Mouse (Mus musculus): ENCODE measurements around the gene Tekt3.

Tekt3 gene

GRCm38 (mm10) chr11:63061446-63061845, at the start of gene Tekt3:
Tekt3 (plus strand) TSS chr11:63061654.
- DNase-seq: peak; percentile 87

GRCm38 (mm10) chr11:63017327-63018082, 43.9 kb upstream of the Tekt3 start:
- DNase-seq: peak; percentile 76

GRCm38 (mm10) chr11:63018083-63018622, 43.3 kb upstream of the Tekt3 start:
- DNase-seq: peak; percentile 91

- DNase-seq: peak; percentile 98
Measured at GRCm38 (mm10) chr11:63020633-63021032, 40.8 kb upstream of the Tekt3 start.

GRCm38 (mm10) chr11:63021141-63021806, 40.2 kb upstream of the Tekt3 start:
- no peak for DNase-seq

GRCm38 (mm10) chr11:63023461-63023860, 38.0 kb upstream of the Tekt3 start:
- peak; percentile 95 for DNase-seq

GRCm38 (mm10) chr11:63024136-63024535, 37.3 kb upstream of the Tekt3 start:
- peak; percentile 93 for DNase-seq

- peak; percentile 94 for DNase-seq
Measured at GRCm38 (mm10) chr11:63025476-63025875, 36.0 kb upstream of the Tekt3 start.

- peak; percentile 98 for DNase-seq
Measured at GRCm38 (mm10) chr11:63026651-63027141, 34.8 kb upstream of the Tekt3 start.

- no peak for DNase-seq
Measured at GRCm38 (mm10) chr11:63028131-63028530, 33.3 kb upstream of the Tekt3 start.

GRCm38 (mm10) chr11:63029148-63029714, 32.2 kb upstream of the Tekt3 start:
- DNase-seq: peak; percentile 91

GRCm38 (mm10) chr11:63029721-63030120, 31.7 kb upstream of the Tekt3 start:
- DNase-seq: peak; percentile 96

GRCm38 (mm10) chr11:63035420-63036211, 25.8 kb upstream of the Tekt3 start:
- peak; percentile 77 for DNase-seq

GRCm38 (mm10) chr11:63040002-63040661, 21.3 kb upstream of the Tekt3 start:
- DNase-seq: peak; percentile 80

- DNase-seq: peak; percentile 91
Measured at GRCm38 (mm10) chr11:63045771-63046170, 15.7 kb upstream of the Tekt3 start.

GRCm38 (mm10) chr11:63046380-63046779, 15.1 kb upstream of the Tekt3 start:
- DNase-seq: peak; percentile 98

- peak; percentile 71 for DNase-seq
Measured at GRCm38 (mm10) chr11:63050362-63050932, 11.0 kb upstream of the Tekt3 start.

- peak; percentile 97 for DNase-seq
Measured at GRCm38 (mm10) chr11:63051041-63051440, 10.4 kb upstream of the Tekt3 start.

- DNase-seq: peak; percentile 85
Measured at GRCm38 (mm10) chr11:63051996-63052395, 9.5 kb upstream of the Tekt3 start.

- DNase-seq: peak; percentile 79
Measured at GRCm38 (mm10) chr11:63055596-63055995, 5.9 kb upstream of the Tekt3 start.

- no peak for DNase-seq
Measured at GRCm38 (mm10) chr11:63058375-63058952, 3.0 kb upstream of the Tekt3 start.
